Mouse (Mus musculus): ENCODE measurements around the gene Gm9844. TPM values are rescaled to one million over a fixed set of nuclear protein-coding genes. Genes with fewer than 3 reads are reported as not detected.

Gm9844 gene
- 8.4 and 29.0 TPM in 2 replicates for polyA plus RNA-seq (2012; rRNA removed)

GRCm38 (mm10) chr7:24861913-24862312, at the start of gene Gm9844:
Gene Gm9844 (plus strand): TSS chr7:24862213.

GRCm38 (mm10) chr7:24869532-24870165, 7.6 kb downstream of the Gm9844 start, which contains the start of the genes Lypd4 and Dmrtc2:
Gene Lypd4 (minus strand): TSS chr7:24869941.
Gene Dmrtc2 (plus strand): TSS chr7:24870057.

GRCm38 (mm10) chr7:24883896-24884692, 22.1 kb downstream of the Gm9844 start, which contains the start of gene Rps19:
Gene Rps19 (plus strand): TSS chr7:24884371.

GRCm38 (mm10) chr7:24897224-24897623, 35.2 kb downstream of the Gm9844 start, which contains the start of gene Cd79a:
Gene Cd79a (plus strand): TSS chr7:24897381.

GRCm38 (mm10) chr7:24902630-24903443, 40.8 kb downstream of the Gm9844 start, which contains the start of gene Arhgef1:
Gene Arhgef1 (plus strand): TSS chr7:24902912.

Other genes with a start within 250 kb of the Gm9844 start
- 0.43 and 0.57 TPM in 2 replicates for gene Lypd3, start 225.7 kb upstream of the Gm9844 start, polyA plus RNA-seq (2012; rRNA removed)
- not detected in 2 replicates for gene Tex101, start 185.5 kb upstream of the Gm9844 start, polyA plus RNA-seq (2012; rRNA removed)
- gene BC049730, start 153.0 kb upstream of the Gm9844 start, polyA plus RNA-seq (2012; rRNA removed), result not detected in 2 replicates
- not detected in 2 replicates for gene Gm4763, start 135.3 kb upstream of the Gm9844 start, polyA plus RNA-seq (2012; rRNA removed)
- 0.04 and 0.06 TPM in 2 replicates for gene Cd177, start 101.9 kb upstream of the Gm9844 start, polyA plus RNA-seq (2012; rRNA removed)
- gene Ceacam10, start 85.0 kb upstream of the Gm9844 start, polyA plus RNA-seq (2012; rRNA removed), result 0.06 TPM in 1 of 2 replicates, not detected in the other
- not detected in 2 replicates for gene Lypd4, start 7.7 kb downstream of the Gm9844 start, polyA plus RNA-seq (2012; rRNA removed)
- gene Dmrtc2, start 7.8 kb downstream of the Gm9844 start, polyA plus RNA-seq (2012; rRNA removed), result 0.06 TPM in 1 of 2 replicates, not detected in the other
- gene Rps19, start 22.2 kb downstream of the Gm9844 start, polyA plus RNA-seq (2012; rRNA removed), result 1,130 and 1,588 TPM in 2 replicates
- gene Cd79a, start 35.2 kb downstream of the Gm9844 start, polyA plus RNA-seq (2012; rRNA removed), result 0.30 and 0.52 TPM in 2 replicates
- 127 and 129 TPM in 2 replicates for gene Arhgef1, start 40.7 kb downstream of the Gm9844 start, polyA plus RNA-seq (2012; rRNA removed)
- 2.9 and 5.5 TPM in 2 replicates for gene Gm4881, start 82.3 kb downstream of the Gm9844 start, polyA plus RNA-seq (2012; rRNA removed)
- gene Rabac1, start 110.5 kb downstream of the Gm9844 start, polyA plus RNA-seq (2012; rRNA removed), result 86.6 and 98.9 TPM in 2 replicates
- gene Atp1a3, start 143.7 kb downstream of the Gm9844 start, polyA plus RNA-seq (2012; rRNA removed), result 29.8 and 30.4 TPM in 2 replicates
- 71.4 and 73.3 TPM in 2 replicates for gene Grik5, start 210.1 kb downstream of the Gm9844 start, polyA plus RNA-seq (2012; rRNA removed)
- 27.9 and 30.8 TPM in 2 replicates for gene Zfp574, start 210.4 kb downstream of the Gm9844 start, polyA plus RNA-seq (2012; rRNA removed)